Mouse (Mus musculus) myocyte (in vitro differentiated cells): ENCODE data around the gene Socs5.

Experiments used
- E2F4 ChIP-seq: IDR thresholded peaks from one replicate; pipeline ENCODE4 v1.6.1; 2011; ENCODE audit warnings: mild to moderate bottlenecking, control low read depth, moderate library complexity; ENCODE audit not compliant: insufficient read depth
- MAX ChIP-seq: IDR thresholded peaks from one replicate; pipeline ENCODE4 v1.6.1; 2011; ENCODE audit warnings: low read depth, mild to moderate bottlenecking, control low read depth
- MYOD1 ChIP-seq, 3 experiments: IDR thresholded peaks; one replicate each; pipeline ENCODE4 v1.6.1; 2011; ENCODE audit warnings: control low read depth in 2 of 3, low read depth in 2 of 3, mild to moderate bottlenecking in 2 of 3, moderate library complexity in 1 of 3; ENCODE audit not compliant: insufficient read length in 2 of 3, control insufficient read depth in 1 of 3
- POLR2A ChIP-seq: IDR thresholded peaks from one replicate; pipeline ENCODE4 v1.6.1; 2011; ENCODE audit warnings: low read depth, mild to moderate bottlenecking, control low read depth, moderate library complexity; ENCODE audit not compliant: insufficient read length
- POLR2AphosphoS2 ChIP-seq: IDR thresholded peaks from one replicate; pipeline ENCODE4 v1.6.1; 2011; ENCODE audit warnings: low read depth, control low read depth; ENCODE audit not compliant: insufficient read length
- REST ChIP-seq: IDR thresholded peaks from one replicate; pipeline ENCODE4 v1.6.1; 2011; ENCODE audit warnings: mild to moderate bottlenecking, control low read depth, moderate library complexity; ENCODE audit not compliant: insufficient read depth, insufficient read length
- TCF3 ChIP-seq: IDR thresholded peaks from one replicate; pipeline ENCODE4 v1.6.1; 2011; ENCODE audit warnings: low read depth, control low read depth; ENCODE audit not compliant: insufficient read length
- USF1 ChIP-seq: IDR thresholded peaks from one replicate; pipeline ENCODE4 v1.6.1; 2011; ENCODE audit warnings: low read depth, mild to moderate bottlenecking, control low read depth, moderate library complexity

GRCm38 (mm10) chr17:87082547-87082946, 24.9 kb upstream of the Socs5 start:
- TF ChIP-seq E2F4 (no peak), POLR2A (no peak), USF1 (no peak), MAX (no peak), TCF3 (no peak), POLR2AphosphoS2 (no peak), MYOD1 (IDR thresholded peaks at IDR 0.05; ENCODE audit: control insufficient read depth in 1 of 3, insufficient read length in 2 of 3, low read depth in 2 of 3) (no peak), REST (no peak)
